Mouse (Mus musculus) cerebellum, postnatal 25 days (tissue): Measurements from ENCODE around the gene Atxn1.
A peak's percentile ranks its signal among the peaks of the same experiment; 100 is the strongest.

Experiments used
- DNase-seq, 2 experiments: peaks; one replicate each; pipeline ENCODE4 v3.0.0; 2021; ENCODE audit warnings: mixed read lengths in 2 of 2

The Atxn1 gene

DNA sequence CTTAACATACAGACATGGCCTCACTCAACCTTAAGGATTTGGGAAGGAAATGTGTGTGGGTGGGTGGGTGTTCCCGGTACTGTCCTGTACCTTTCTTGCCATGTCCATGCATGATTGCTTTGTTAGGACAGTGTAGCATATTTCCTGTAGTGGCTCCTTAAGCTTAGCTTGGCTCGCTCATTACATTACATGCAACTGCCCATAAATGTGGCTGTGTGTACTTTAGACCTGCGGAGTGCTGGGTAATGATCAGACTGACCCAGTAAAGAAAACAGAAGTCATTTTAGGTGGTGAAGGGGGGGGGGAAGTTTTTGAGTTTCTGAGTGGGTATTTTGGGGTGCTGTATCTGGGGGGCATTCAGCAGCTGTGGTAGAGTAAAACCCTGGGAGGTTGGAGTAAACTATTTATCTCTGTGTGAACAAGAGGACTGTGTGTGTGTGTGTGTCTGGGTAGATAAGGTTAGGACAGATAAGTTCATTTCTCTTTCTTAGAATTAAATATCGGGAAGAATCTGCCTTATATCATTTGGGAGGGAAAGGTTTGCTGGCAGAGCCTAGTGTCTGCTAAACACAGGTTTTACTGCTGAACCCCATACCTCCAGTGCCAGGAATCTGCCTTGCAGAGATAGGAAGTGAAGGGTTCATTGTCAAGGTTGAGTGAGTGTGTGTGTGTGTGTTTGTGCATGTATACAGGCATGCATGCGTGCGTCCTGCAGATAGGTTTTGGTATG is 452.9 kb downstream of the Atxn1 start:
- no peak for DNase-seq

DNA sequence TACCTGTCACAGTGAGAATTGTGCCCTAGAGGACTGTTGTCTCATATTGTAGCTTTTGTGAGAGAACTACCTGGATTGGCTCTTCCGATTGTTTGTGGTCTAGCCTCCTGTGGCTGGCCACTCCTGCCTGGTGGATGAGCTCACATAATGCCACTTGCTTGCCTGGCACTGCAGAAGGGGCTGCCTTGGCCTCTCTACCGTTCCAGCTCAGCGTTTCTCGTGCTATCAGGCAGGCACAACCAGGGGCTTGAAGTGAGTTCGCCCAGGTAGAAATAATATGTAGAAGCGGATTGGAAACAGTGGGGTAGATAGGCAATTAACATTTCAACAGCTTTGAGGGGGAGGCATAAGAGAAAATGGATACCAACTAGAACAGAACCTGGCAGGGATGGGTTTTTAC is 455.4 kb downstream of the Atxn1 start:
- DNase-seq, result peak in 1 of 2 experiments; percentile 7

DNA sequence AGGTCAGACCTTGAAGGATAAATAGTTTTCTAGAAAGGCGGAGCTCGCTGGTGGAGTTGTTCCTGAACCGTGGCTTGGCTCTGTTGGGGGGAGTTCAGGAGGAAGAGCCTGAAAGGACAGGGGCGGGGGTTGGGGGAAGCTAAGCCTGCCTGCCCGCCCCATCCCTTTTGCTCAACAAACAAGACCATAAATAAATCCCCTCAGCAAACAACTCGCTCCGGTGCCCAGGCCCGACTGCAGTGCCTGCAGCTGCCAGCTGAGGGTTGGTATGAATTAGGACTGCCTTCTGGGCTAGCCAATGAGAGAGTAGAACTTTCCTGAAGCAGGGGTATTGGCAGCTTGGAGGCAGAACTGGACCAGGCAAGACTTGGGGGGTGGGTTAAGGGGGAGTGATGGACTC is 456.3 kb downstream of the Atxn1 start:
- peak; percentile 60 to 72 for DNase-seq

DNA sequence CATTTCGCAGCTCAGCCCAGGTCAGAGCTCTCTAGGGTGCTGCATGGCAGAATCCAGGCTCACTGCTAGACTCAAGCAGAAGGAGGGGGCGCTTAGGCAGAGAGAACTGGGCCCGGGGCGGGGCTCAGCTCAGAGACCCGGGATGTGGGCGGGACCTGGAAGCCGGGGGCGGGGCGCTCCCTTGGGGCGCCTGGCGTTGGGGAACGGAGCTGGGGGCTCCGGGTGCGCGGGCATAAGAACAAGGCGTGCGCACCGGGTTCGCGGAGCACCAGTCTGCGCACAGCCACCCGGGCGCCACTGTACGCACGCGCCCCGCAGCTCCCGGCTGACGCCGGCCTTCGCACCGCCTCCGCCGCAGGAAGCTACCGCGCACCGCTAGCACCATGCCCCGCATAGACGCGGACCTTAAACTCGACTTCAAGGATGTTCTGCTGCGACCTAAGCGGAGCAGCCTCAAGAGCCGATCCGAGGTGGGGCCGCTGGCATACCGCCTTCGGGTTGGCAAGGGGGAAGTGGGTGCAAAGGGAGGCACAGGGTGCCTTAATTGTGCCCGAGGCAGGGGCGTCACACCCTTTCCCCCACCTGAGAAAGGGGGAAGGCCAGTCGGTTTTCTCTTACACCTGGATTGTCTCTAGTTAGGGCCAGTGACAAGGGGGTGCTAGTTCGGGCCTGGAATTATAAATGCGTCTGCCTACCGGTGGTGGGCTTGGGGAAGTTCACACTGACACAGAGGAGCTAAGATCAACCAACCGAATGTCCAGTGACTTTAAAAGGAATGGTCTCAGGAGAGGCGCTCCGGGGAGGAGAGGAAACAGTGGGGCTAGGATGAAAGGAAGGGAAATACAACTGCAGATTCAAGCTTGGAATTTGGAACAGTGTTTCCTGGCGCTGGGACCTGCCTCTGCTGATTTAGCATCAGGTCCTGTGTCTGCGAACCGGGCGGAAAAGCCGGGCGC is 457.3 kb downstream of the Atxn1 start, which contains the start of gene Gmpr:
Gmpr (plus strand) TSS at position 171 of the 956 bp plus-strand sequence.
- DNase-seq, result peak; percentile 78 to 84

DNA sequence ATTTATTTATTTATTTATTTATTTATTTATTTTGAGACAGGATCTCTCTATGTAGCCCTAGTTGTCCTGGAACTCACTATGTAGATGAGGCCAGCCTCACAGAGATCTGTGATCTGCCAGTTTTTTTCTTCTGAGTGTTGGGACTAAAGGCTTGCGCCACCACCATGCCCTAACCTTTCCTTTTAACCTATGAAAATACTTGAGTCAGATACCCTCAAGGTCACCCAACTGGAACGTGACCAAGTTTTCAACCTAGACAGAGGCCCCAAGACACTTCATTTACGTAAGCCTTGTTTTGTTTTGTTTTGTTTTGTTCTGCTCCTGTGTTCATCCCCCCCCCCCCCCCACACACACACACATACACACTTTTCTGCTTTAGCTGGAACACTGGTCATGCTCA is 459.3 kb downstream of the Atxn1 start:
- DNase-seq, result no peak

DNA sequence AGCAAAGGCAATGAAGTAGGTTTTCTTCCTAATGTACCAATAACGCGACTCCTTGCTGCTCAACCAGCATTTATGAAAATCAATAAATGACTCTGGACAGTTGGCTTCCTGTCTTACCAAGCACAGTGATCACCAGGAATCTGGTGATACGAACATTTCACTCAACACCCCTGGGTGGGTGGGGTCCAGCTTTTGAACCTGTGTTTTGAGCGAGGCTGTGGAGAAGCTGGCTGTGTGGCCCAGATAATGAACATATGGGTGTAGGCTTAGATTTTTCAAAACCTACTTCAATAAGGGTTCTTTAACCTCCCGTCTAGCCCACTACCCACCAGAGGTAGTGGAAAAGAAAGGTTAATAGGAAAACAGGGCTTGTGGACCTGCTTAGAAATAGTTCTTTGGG is 462.0 kb downstream of the Atxn1 start:
- DNase-seq, result no peak

DNA sequence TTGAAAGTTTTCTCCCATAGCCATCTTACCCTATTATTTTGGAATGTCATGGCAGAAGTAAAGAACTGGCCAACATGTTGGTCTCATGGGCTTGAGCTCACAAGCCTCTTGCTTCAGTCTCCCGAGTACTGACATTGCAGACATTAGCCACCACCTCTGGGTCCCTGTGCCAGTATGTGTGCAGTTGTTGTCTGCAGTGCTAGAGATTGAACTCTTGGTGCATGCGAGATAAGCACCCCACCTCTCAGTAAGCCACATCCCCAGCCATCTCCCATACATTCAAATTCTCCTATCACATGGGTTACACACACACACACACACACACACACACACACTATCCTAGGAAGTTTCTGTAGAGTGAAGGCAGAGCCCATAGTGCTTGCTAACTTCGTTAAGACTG is 464.9 kb downstream of the Atxn1 start:
- DNase-seq, result no peak
